Mouse (Mus musculus) layer of hippocampus, postnatal 10 days (tissue): Measurements from ENCODE around the gene Mertk. TPM values are rescaled to one million over a fixed set of nuclear protein-coding genes. Genes with fewer than 3 reads are reported as not detected.
A peak's percentile ranks its signal among the peaks of the same experiment; 100 is the strongest.

Experiments
- DNase-seq, 2 experiments: peaks; one replicate each; pipeline ENCODE4 v3.0.0; 2021; ENCODE audit warnings: low spot score in 2 of 2
- total RNA-seq, 2 experiments: library from RNA; stranded (reverse); gene quantifications; 2 replicates each; pipeline ENCODE4 v1.2.3; 2021

Gene Mertk
- total RNA-seq, 2 experiments from 2014 or later, result 16.1 to 21.9 TPM

GRCm38 (mm10) chr2:128719380-128719779 lies 20.6 kb downstream of the Mertk start:
- DNase-seq, result no peak

GRCm38 (mm10) chr2:128722106-128722710 lies 23.5 kb downstream of the Mertk start:
- no peak for DNase-seq

- no peak for DNase-seq
Observed at GRCm38 (mm10) chr2:128726067-128726466, 27.3 kb downstream of the Mertk start.

- no peak for DNase-seq
Observed at GRCm38 (mm10) chr2:128726626-128727025, 27.9 kb downstream of the Mertk start.

GRCm38 (mm10) chr2:128727552-128727951 lies 28.8 kb downstream of the Mertk start:
- no peak for DNase-seq

- DNase-seq, result no peak
Observed at GRCm38 (mm10) chr2:128728066-128728465, 29.3 kb downstream of the Mertk start.

- DNase-seq, result no peak
Observed at GRCm38 (mm10) chr2:128729141-128729540, 30.4 kb downstream of the Mertk start.

GRCm38 (mm10) chr2:128731514-128731913 lies 32.8 kb downstream of the Mertk start:
- no peak for DNase-seq

GRCm38 (mm10) chr2:128731951-128732350 lies 33.2 kb downstream of the Mertk start:
- no peak for DNase-seq

GRCm38 (mm10) chr2:128735089-128735488 lies 36.3 kb downstream of the Mertk start:
- DNase-seq, result no peak

GRCm38 (mm10) chr2:128737051-128737450 lies 38.3 kb downstream of the Mertk start:
- DNase-seq, result no peak

- DNase-seq, result no peak
Observed at GRCm38 (mm10) chr2:128737796-128738195, 39.0 kb downstream of the Mertk start.

GRCm38 (mm10) chr2:128738725-128739258 lies 40.0 kb downstream of the Mertk start:
- peak; percentile 66 for DNase-seq

GRCm38 (mm10) chr2:128745879-128746620 lies 47.3 kb downstream of the Mertk start:
- DNase-seq, result no peak

GRCm38 (mm10) chr2:128746621-128747151 lies 47.9 kb downstream of the Mertk start:
- DNase-seq, result no peak

- no peak for DNase-seq
Observed at GRCm38 (mm10) chr2:128747433-128748028, 48.8 kb downstream of the Mertk start.

GRCm38 (mm10) chr2:128748171-128748570 lies 49.4 kb downstream of the Mertk start:
- DNase-seq, result no peak

GRCm38 (mm10) chr2:128751030-128751429 lies 52.3 kb downstream of the Mertk start:
- DNase-seq, result no peak

GRCm38 (mm10) chr2:128753295-128753873 lies 54.6 kb downstream of the Mertk start:
- no peak for DNase-seq

- DNase-seq, result no peak
Observed at GRCm38 (mm10) chr2:128755149-128755691, 56.5 kb downstream of the Mertk start.

- DNase-seq, result no peak
Observed at GRCm38 (mm10) chr2:128758724-128759340, 60.1 kb downstream of the Mertk start.
